Mouse (Mus musculus) embryo, embryonic 11.5 days (tissue): Measurements from ENCODE around the gene Lce1h.

Source experiments
- DNase-seq: peaks from one replicate; pipeline ENCODE4 v3.0.0-alpha.2; 2012; ENCODE audit warnings: low read depth, low spot score

The Lce1h gene

GRCm38 (mm10) chr3:92764965-92765364, at the start of gene Lce1h:
Lce1h (minus strand) TSS chr3:92765065.
- no peak for DNase-seq

DNA sequence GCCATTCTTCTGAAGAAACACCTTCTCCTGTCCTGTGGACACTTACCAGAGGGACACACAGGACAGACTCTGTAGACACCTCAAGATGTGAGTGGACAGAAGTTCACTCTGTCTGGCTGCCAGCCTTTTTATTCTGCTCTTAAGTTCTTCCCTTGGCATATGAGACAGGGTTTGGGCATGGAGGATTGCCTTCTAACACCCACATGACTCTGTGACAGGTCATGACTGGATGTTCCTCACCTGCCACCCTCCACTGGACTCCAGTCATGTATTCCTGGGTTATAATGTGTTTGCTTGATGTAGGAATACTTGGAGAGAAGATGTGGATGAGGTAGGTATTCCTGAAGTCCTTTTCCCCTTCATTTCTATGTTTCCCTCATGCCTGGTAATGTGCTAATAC, 42.9 kb upstream of the Lce1h start, which contains the start of gene Lce1k:
Gene Lce1k (minus strand): TSS at position 101 of the 400 bp plus-strand sequence.
- DNase-seq, result no peak

DNA sequence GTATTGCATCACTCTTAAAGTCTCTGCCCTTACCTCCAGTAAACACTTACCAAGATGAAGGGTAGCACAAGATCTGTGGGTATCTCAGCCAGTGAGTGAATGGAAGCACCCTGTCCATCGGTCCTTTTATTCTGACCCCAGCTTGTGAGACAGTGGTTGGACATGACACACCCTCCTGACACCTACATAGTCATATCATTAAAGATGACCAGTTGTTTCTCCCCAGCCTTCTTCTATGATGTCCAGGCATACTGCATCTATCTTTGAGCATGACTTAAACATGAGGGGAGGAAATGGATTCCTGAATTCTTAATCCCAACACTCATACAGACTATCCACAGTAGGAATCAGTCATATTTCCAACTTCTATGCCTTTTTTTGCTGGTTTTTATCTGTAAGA, 25.5 kb upstream of the Lce1h start, which contains the start of gene Lce1j:
Gene Lce1j (minus strand): TSS at position 101 of the 400 bp plus-strand sequence.
- DNase-seq, result no peak

- DNase-seq, result no peak
These were observed 13.9 kb upstream of the Lce1h start, which contains the start of gene Lce1i for GRCm38 (mm10) chr3:92778799-92779198. Lce1i (minus strand) TSS chr3:92778899.

- no peak for DNase-seq
These were observed 6.7 kb upstream of the Lce1h start for GRCm38 (mm10) chr3:92771573-92771972.

- no peak for DNase-seq
These were observed 11.7 kb downstream of the Lce1h start for GRCm38 (mm10) chr3:92753197-92753596.

- no peak for DNase-seq
These were observed 12.6 kb downstream of the Lce1h start, which contains the start of gene Lce1g for GRCm38 (mm10) chr3:92752238-92752637. Lce1g (minus strand) TSS chr3:92752338.

DNA sequence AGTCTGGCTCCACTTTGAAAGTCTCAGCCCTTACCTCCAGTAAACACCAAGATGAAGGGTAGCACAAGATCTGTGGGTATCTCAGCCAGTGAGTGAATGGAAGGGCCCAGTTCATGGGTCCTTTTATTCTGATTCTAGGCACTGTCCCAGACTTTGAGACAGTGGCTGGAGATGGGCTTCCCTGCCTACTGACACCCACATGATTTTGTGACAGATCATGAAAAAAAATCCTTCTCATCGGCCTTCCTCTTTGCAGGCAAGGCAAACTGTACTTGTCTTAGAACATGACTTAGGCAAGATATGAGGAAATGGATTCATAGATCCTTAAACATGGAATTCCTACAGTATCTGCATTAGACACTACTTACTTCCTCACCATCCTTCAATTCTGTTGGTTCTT, 25.9 kb downstream of the Lce1h start, which contains the start of gene Gm38119:
Gene Gm38119 (minus strand): TSS at position 101 of the 400 bp plus-strand sequence.
- DNase-seq, result no peak

GRCm38 (mm10) chr3:92722631-92723030, 42.2 kb downstream of the Lce1h start:
- no peak for DNase-seq

DNA sequence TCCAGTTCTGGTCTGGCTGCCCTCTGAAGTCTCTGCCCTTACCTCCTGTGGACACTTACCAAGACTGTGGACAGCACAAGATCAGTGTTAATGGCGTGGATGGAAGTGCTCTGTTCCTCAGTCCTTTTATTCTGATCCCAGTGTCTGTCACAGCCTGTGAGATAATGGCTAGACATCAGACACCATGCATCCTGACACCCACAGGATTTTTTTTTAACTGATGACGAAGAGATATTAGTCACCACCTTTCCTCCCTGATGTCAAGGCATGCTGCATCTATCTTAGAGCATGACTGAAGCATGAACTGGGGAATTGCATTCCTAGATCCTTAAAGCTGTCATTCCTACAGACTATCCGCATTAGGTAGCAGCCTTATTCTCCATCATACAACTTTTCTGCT, 44.6 kb downstream of the Lce1h start, which contains the start of gene Lce1f:
Gene Lce1f (minus strand): TSS at position 101 of the 400 bp plus-strand sequence.
- DNase-seq, result no peak

DNA sequence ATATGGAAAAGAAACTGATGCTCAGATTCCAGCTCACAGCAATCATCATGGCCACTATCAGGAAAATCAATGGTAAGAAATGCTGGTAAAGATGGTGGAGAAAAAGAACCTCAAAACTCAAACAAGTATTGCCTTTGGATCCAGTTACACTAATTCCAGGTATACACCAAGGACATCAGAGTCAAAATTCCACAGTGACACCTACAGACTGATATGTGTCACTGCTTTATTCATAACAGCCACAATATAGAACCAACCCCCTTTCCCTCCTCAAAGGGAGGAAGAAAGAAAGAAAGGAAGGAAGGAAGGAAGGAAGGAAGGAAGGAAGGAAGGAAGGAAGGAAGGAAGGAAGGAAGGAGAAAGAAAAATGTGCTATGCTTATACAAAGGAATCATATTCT, 49.7 kb downstream of the Lce1h start:
- no peak for DNase-seq
